Mouse (Mus musculus): ENCODE measurements at regions not wholly inside any gene's neighbourhood (a gene's known extent, or its start where the extent isn't known, plus 50 kb on each side); places are given as distances from the start of the nearest gene placed in this dataset.

- Histone ChIP-seq H3K4me2 (ENCODE audit: low read depth, low read length) (no peak overlapping the region), H3K9ac (replicated peaks; ENCODE audit: low read length) (no peak overlapping the region), H3K4me3 (ENCODE audit: low read depth, low read length) (no peak overlapping the region), H3K4me1 (ENCODE audit: control insufficient read depth, insufficient read depth, low read length) (no peaks in the 10 kb centered on the region), H3K27me3 (ENCODE audit: control insufficient read depth, insufficient read depth, low read length) (no peaks in the 10 kb centered on the region), H3K36me3 (replicated peaks; ENCODE audit: control insufficient read depth, insufficient read depth, low read depth, low read length) (no peaks in the 10 kb centered on the region), H3K27ac (replicated peaks; ENCODE audit: low read depth, low read length) (no peak overlapping the region), H3K9me3 (replicated peaks; ENCODE audit: control insufficient read depth, low read length) (no peaks in the 10 kb centered on the region)
- DNase-seq (ENCODE audit: low spot score) (no peak), ATAC-seq (replicated peaks; ENCODE audit: insufficient number of reproducible peaks, low FRiP score, low TSS enrichment, low read depth) (no peak)
- 91% methylated on average over 2 of the region's 2 CpGs for WGBS
Observed at GRCm38 (mm10) chr11:31427374-31427773, 57.5 kb upstream of the Stc2 start.

Data from embryonic facial prominence, embryonic 11.5 days (tissue).